Mouse (Mus musculus) limb, embryonic 15.5 days (tissue): ENCODE results near the gene Slc15a3. TPM values are rescaled to one million over a fixed set of nuclear protein-coding genes. Genes with fewer than 3 reads are reported as not detected.

ENCODE experiments used
- ATAC-seq: fragments of 200-750 bp; cut with Nextera tagmentation; 2 replicates; pipeline ENCODE4 v1.8.0; 2017; ENCODE audit warnings: low read depth, moderate TSS enrichment; ENCODE audit not compliant: insufficient number of reproducible peaks, low FRiP score, low TSS enrichment
- H3K27ac ChIP-seq: fragments of 300-500 bp; sonication (generic); 2 replicates; pipeline ENCODE4 v1.5.1; 2015; ENCODE audit warnings: moderate library complexity, mild to moderate bottlenecking, inconsistent platforms
- H3K27me3 ChIP-seq: fragments of 300-500 bp; sonication (generic); 2 replicates; pipeline ENCODE4 v1.6.1; 2015; ENCODE audit warnings: inconsistent platforms
- H3K36me3 ChIP-seq: fragments of 300-500 bp; sonication (generic); 2 replicates; pipeline ENCODE4 v1.6.1; 2015; ENCODE audit warnings: inconsistent platforms
- H3K4me1 ChIP-seq: fragments of 300-500 bp; sonication (generic); 2 replicates; pipeline ENCODE4 v1.6.1; 2015; ENCODE audit warnings: inconsistent platforms
- H3K4me2 ChIP-seq: fragments of 300-500 bp; sonication (generic); 2 replicates; pipeline ENCODE4 v1.6.1; 2015; ENCODE audit warnings: mild to moderate bottlenecking, inconsistent platforms
- H3K4me3 ChIP-seq: fragments of 300-500 bp; sonication (generic); 2 replicates; pipeline ENCODE4 v1.5.1; 2015; ENCODE audit warnings: mild to moderate bottlenecking, inconsistent platforms
- H3K9ac ChIP-seq: fragments of 300-500 bp; sonication (generic); 2 replicates; pipeline ENCODE4 v1.6.1; 2015; ENCODE audit warnings: inconsistent platforms
- H3K9me3 ChIP-seq: fragments of 300-500 bp; sonication (generic); 2 replicates; pipeline ENCODE4 v1.6.1; 2016; ENCODE audit warnings: inconsistent platforms
- WGBS: fragments of 180-500 bp; shearing (Covaris S2); methylation state at CpG from one replicate; pipeline ENCODE4 v1.1.7; 2015; 5-methylcytosine and 5-hydroxymethylcytosine counted together
- polyA plus RNA-seq: library from polyadenylated mRNA; unstranded; fragments of >200 nt; fragmentation: Nextera tagmentation; extraction: Ambion mirVana; gene quantifications from 2 replicates; pipeline ENCODE4 v1.2.1, GENCODE M21; 2015

Gene Slc15a3
- polyA plus RNA-seq, 1 experiment from 2014 or later = 5.1 TPM

GRCm38 (mm10) chr19:10878201-10878837 lies 38.8 kb downstream of the Slc15a3 start:
- Histone ChIP-seq H3K9ac (no peak overlapping the region), H3K4me3 (no peak overlapping the region)
- WGBS = 87% methylated on average over 7 of the region's 7 CpGs

GRCm38 (mm10) chr19:10880085-10880974 lies 40.8 kb downstream of the Slc15a3 start:
- H3K27ac ChIP-seq = peak overlapping the region; percentile 63
- H3K9me3 ChIP-seq = no peaks in the 10 kb centered on the region
- H3K36me3 ChIP-seq = 0 out of 2 replicates have a peak, but pooled peaks cover 7% of the 10 kb centered on the region
- peak overlapping the region; percentile 60; the same call in 1 of the 2 replicates for H3K9ac ChIP-seq
- peak overlapping the region; percentile 68 for H3K4me3 ChIP-seq
- H3K27me3 ChIP-seq = no peaks in the 10 kb centered on the region
- 0 out of 2 replicates have a peak, but pooled peaks have one; percentile 15 for ATAC-seq
- peak overlapping the region; percentile 91 for H3K4me2 ChIP-seq
- H3K4me1 ChIP-seq = peaks cover 17% of the 10 kb centered on the region
- 38% methylated on average over 7 of the region's 7 CpGs for WGBS

More at GRCm38 (mm10) chr19:10878201-10878837, 38.8 kb downstream of the Slc15a3 start:
- Histone ChIP-seq H3K27ac (no peak overlapping the region), H3K9me3 (no peaks in the 10 kb centered on the region), H3K4me2 (no peak overlapping the region), H3K4me1 (peaks cover 17% of the 10 kb centered on the region), H3K27me3 (no peaks in the 10 kb centered on the region), H3K36me3 (peaks cover 22% of the 10 kb centered on the region)
- no peak for ATAC-seq

GRCm38 (mm10) chr19:10880975-10881425 lies 41.5 kb downstream of the Slc15a3 start:
- Histone ChIP-seq H3K36me3 (0 out of 2 replicates have a peak, but pooled peaks cover 7% of the 10 kb centered on the region), H3K27ac (peak overlapping the region; percentile 98), H3K9me3 (no peaks in the 10 kb centered on the region), H3K9ac (peak overlapping the region; percentile 60), H3K4me1 (peaks cover 17% of the 10 kb centered on the region), H3K4me3 (peak overlapping the region; percentile 68), H3K27me3 (no peaks in the 10 kb centered on the region), H3K4me2 (peak overlapping the region; percentile 91)
- WGBS = 3% methylated on average over 13 of the region's 14 CpGs
- peak; percentile 48 for ATAC-seq

GRCm38 (mm10) chr19:10881426-10882154 lies 42.1 kb downstream of the Slc15a3 start, which contains the start of gene Tmem109:
Gene Tmem109 (minus strand): TSS chr19:10882001.
- H3K4me2 ChIP-seq = peak within 1 kb of the TSS; percentile 91
- peak within 1 kb of the TSS; percentile 98 for H3K27ac ChIP-seq
- H3K27me3 ChIP-seq = no peaks in the 10 kb centered on the region
- peaks cover 17% of the 10 kb centered on the region for H3K4me1 ChIP-seq
- H3K9me3 ChIP-seq = no peaks in the 10 kb centered on the region
- 0 out of 2 replicates have a peak, but pooled peaks cover 7% of the 10 kb centered on the region for H3K36me3 ChIP-seq
- under 1% methylated on average over 49 of the region's 49 CpGs for WGBS
- ATAC-seq = peak; percentile 86
- H3K4me3 ChIP-seq = peak within 1 kb of the TSS; percentile 68
- H3K9ac ChIP-seq = peak within 1 kb of the TSS; percentile 60

- H3K4me2 ChIP-seq = no peak overlapping the region
- no peaks in the 10 kb centered on the region for H3K36me3 ChIP-seq
- no peak for ATAC-seq
- H3K9ac ChIP-seq = no peak overlapping the region
- no peaks in the 10 kb centered on the region for H3K27me3 ChIP-seq
- no peaks in the 10 kb centered on the region for H3K9me3 ChIP-seq
- H3K4me1 ChIP-seq = peaks cover 13% of the 10 kb centered on the region
- H3K4me3 ChIP-seq = no peak overlapping the region
- H3K27ac ChIP-seq = no peak overlapping the region
- 90% methylated on average over 3 of the region's 3 CpGs for WGBS
Measured at GRCm38 (mm10) chr19:10892201-10892600, 52.7 kb downstream of the Slc15a3 start.

- peak; percentile 92 for ATAC-seq
- H3K9ac ChIP-seq = peak within 1 kb of the TSS; percentile 90
- peak within 1 kb of the TSS; percentile 74 for H3K4me2 ChIP-seq
- under 1% methylated on average over 43 of the region's 43 CpGs for WGBS
- H3K4me3 ChIP-seq = peak within 1 kb of the TSS; percentile 83
- H3K4me1 ChIP-seq = peaks cover 13% of the 10 kb centered on the region
- peaks cover 21% of the 10 kb centered on the region for H3K36me3 ChIP-seq
- no peaks in the 10 kb centered on the region for H3K9me3 ChIP-seq
- H3K27me3 ChIP-seq = no peaks in the 10 kb centered on the region
- H3K27ac ChIP-seq = peak within 1 kb of the TSS; percentile 94
Measured at GRCm38 (mm10) chr19:10895016-10895528, 55.5 kb downstream of the Slc15a3 start, which contains the start of gene Prpf19. Gene Prpf19 (plus strand): TSS chr19:10895231.

- Histone ChIP-seq H3K27me3 (no peaks in the 10 kb centered on the region), H3K9me3 (no peaks in the 10 kb centered on the region), H3K4me1 (peaks cover 13% of the 10 kb centered on the region), H3K9ac (peak overlapping the region; percentile 90), H3K4me3 (peak overlapping the region; percentile 83), H3K36me3 (peaks cover 28% of the 10 kb centered on the region), H3K27ac (peak overlapping the region; percentile 94), H3K4me2 (peak overlapping the region; percentile 74)
- ATAC-seq = no peak
- under 1% methylated on average over 16 of the region's 16 CpGs for WGBS
Measured at GRCm38 (mm10) chr19:10895708-10896107, 56.2 kb downstream of the Slc15a3 start.

GRCm38 (mm10) chr19:10896849-10897248 lies 57.3 kb downstream of the Slc15a3 start:
- WGBS = 83% methylated on average over 7 of the region's 7 CpGs
- H3K4me2 ChIP-seq = peak overlapping the region; percentile 74; the same call in 1 of the 2 replicates
- H3K36me3 ChIP-seq = peaks cover 39% of the 10 kb centered on the region
- H3K4me1 ChIP-seq = peaks cover 13% of the 10 kb centered on the region
- H3K4me3 ChIP-seq = peak overlapping the region; percentile 83
- H3K27ac ChIP-seq = no peak overlapping the region
- no peak overlapping the region for H3K9ac ChIP-seq
- no peaks in the 10 kb centered on the region for H3K9me3 ChIP-seq
- no peaks in the 10 kb centered on the region for H3K27me3 ChIP-seq
- no peak for ATAC-seq

GRCm38 (mm10) chr19:10897491-10897890 lies 58.0 kb downstream of the Slc15a3 start:
- ATAC-seq = no peak
- Histone ChIP-seq H3K4me2 (no peak overlapping the region), H3K27me3 (no peaks in the 10 kb centered on the region), H3K36me3 (peaks cover 45% of the 10 kb centered on the region), H3K9me3 (no peaks in the 10 kb centered on the region), H3K9ac (no peak overlapping the region), H3K27ac (no peak overlapping the region), H3K4me1 (peaks cover 13% of the 10 kb centered on the region), H3K4me3 (no peak overlapping the region)
- 86% methylated on average over 8 of the region's 8 CpGs for WGBS

GRCm38 (mm10) chr19:10900315-10900714 lies 60.8 kb downstream of the Slc15a3 start:
- Histone ChIP-seq H3K9me3 (no peaks in the 10 kb centered on the region), H3K4me1 (peaks cover 15% of the 10 kb centered on the region), H3K27me3 (no peaks in the 10 kb centered on the region), H3K36me3 (peaks cover 72% of the 10 kb centered on the region), H3K9ac (no peak overlapping the region), H3K4me2 (no peak overlapping the region), H3K27ac (0 out of 2 replicates have a peak overlapping the region, but pooled peaks have one; percentile 13), H3K4me3 (no peak overlapping the region)
- ATAC-seq = no peak
- WGBS = 75% methylated on average over 6 of the region's 6 CpGs

GRCm38 (mm10) chr19:10901046-10901445 lies 61.5 kb downstream of the Slc15a3 start:
- Histone ChIP-seq H3K4me3 (no peak overlapping the region), H3K27me3 (no peaks in the 10 kb centered on the region), H3K27ac (no peak overlapping the region), H3K9ac (no peak overlapping the region), H3K4me2 (no peak overlapping the region), H3K4me1 (peaks cover 15% of the 10 kb centered on the region), H3K9me3 (no peaks in the 10 kb centered on the region), H3K36me3 (peaks cover 79% of the 10 kb centered on the region)
- WGBS = 92% methylated on average over 5 of the region's 5 CpGs
- no peak for ATAC-seq
